Mouse (Mus musculus) gonadal fat pad, adult 2 months (tissue): Measurements from ENCODE around the gene Ackr4. TPM values are rescaled to one million over a fixed set of nuclear protein-coding genes. Genes with fewer than 3 reads are reported as not detected.

ENCODE experiments used
- DNase-seq: peaks from one replicate; pipeline ENCODE4 v3.0.0-alpha.2; 2012; ENCODE audit warnings: low read depth
- polyA plus RNA-seq: library from polyadenylated mRNA; depleted of rRNA; stranded (reverse); fragments of >200 nt; gene quantifications from 2 replicates; pipeline ENCODE4 v1.2.3, GENCODE M21; 2012; rRNA removed

The Ackr4 gene
- polyA plus RNA-seq, 1 experiment, result 24.9 TPM

DNA sequence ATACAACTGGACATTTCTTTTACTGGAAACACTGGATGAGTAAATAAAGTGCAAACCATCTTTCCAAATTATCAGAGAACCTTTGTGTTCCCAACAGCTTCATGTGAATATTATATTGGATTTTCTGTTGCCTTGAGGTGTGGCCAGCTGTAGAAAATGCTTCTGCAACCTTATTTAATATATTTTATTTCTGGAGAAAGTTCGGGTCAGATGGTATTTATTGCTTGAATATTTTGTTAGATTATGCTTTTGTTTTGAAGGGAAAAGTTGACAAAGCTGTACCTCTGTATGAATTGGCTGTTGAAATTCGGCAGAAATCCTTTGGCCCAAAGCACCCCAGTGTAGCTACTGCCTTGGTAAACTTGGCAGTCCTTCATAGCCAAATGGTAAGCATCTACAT, 86.4 kb downstream of the Ackr4 start, which contains the start of gene Gm28305:
Gene Gm28305 (plus strand): TSS at position 301 of the 400 bp plus-strand sequence.
- no peak for DNase-seq

DNA sequence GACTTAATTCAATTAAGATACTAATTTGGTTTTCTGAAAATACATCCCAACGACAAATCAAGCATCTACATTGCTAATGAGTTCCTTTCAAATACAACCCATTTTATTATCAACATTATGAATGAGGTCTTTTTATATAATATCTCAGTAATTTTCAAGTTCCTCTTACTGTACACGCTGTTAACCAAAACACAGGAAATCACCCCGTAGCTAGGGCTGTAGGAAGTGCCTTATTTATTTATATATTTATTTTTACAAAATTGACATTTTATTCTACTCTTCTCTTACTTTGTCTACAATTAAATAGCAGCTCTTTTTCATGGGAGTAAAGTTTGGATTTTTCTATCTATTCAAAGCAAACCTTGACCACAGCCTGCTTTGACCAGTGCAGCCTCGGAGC, 87.0 kb downstream of the Ackr4 start:
- no peak for DNase-seq

DNA sequence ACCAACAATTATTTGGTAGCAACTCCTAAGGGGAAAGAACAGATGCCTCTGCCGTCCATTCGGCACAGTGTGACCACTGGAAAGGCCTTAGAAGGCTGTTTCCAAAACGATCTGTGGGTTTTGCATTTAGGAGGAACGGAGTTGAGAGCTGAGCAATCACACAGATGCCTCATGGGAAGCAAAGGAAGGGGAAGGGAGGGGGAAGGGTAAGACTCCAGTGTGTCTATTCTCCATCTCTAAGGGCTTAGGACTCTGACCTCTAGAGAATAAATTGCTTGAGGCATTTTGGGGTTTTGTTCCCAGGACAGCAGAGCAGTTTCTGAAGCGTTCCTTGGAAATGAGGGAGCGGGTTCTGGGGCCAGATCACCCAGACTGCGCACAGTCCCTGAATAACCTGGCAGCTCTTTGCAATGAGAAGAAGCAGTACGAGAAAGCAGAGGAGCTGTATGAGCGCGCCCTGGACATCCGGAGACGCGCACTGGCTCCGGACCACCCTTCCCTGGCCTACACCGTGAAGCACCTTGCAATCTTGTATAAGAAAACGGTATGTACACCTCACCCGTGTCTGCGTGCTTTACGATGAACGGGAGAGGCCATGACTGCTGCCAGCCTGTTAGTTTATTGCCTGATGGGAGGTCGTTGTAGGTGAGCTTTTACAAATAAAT, 87.6 kb downstream of the Ackr4 start:
- DNase-seq, result no peak

DNA sequence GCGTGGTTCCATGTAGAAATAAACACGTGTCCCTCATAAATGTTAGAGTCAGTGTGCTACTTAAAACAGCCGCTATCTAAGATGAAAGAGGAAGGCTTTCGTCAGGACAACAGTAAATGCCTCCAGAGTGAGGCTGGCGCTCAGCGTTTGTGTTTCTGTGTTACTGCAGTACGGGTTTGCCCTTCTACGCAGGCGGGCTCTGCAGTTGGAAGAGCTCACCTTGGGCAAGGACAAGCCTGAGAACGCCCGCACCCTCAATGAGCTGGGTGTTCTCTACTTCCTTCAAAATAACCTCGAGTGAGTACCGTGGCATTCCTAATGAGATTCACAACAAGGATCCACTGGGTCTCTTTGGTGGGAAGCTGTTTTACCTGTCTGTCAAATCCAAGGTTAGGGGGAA, 88.5 kb downstream of the Ackr4 start:
- no peak for DNase-seq

DNA sequence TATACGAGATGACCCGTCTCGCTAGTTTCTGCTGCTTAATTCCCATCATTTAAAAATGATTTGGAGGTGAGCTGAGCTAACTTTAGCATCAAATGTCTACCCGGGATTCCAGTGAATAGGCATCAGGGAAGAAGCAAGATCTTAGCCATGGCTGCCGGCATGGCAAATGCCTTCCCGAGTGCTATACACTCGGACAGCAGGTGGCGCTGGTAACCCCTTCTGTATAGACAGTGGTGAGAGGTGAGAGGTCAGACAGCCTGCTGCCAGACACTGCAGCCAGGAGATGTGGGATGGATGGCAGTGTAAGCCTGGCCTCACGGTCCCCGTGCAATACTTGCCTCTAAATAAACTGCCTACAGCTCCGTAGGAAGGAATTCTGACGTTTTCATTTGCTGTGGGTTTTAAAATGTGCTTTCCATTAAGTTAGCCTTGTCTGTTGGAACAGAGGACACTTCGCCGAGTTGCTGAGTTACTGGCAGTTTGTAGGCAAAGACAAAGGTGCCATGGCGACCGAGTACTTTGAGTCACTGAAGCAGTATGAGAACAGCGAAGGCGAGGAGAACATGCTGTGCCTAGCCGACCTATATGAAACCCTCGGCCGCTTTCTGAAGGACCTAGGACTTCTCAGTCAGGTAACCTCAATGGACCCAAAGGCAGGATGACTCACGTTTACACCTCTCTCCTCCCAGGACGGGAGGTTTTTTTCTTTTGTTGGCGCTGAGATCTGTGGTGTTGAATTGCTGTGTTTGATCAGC, 91.3 kb downstream of the Ackr4 start:
- DNase-seq, result no peak

DNA sequence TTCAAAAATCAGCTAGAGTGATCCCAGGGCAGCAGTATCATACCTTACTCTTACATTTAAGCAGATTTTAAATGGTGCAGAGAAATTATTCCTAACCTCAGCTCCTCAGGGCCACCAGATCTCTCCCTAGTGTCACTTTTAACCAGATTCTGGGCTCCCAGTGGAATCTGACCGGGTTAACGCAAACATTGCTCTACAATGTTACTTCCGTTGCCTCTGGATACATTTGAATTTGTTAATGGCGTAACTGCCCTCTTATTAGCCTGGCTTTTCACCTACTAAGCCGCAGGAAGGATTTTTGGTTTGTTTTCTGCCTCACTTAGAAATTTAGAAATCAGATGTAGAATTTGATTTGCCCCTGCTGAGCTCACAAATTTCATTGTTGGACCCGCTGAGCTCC, 92.0 kb downstream of the Ackr4 start:
- no peak for DNase-seq

DNA sequence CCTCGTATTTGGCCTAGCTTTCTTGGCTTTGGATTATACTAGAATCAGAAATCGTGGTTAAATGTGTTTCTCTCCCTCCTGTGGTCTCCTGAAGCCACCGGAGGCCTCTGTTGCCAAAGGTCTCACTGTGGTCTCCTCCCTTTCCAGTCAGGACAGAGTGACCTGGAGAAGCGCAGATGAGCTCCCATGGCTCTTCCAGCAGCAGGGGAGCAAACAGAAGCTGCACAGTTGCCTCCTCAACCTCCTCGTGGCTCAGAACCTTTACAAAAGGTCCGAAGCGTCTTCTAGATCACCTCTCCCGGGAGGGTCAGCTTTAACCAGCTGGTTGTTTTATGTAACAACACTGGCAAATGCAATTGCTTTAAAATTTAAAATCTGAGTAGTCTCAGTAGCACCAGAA, 92.5 kb downstream of the Ackr4 start:
- no peak for DNase-seq

Other genes with a start within 250 kb of the Ackr4 start
- gene Nphp3, start 124.4 kb downstream of the Ackr4 start, polyA plus RNA-seq, result 15.3 and 15.6 TPM in 2 replicates
- gene Gm28305, start 86.3 kb downstream of the Ackr4 start, polyA plus RNA-seq, result not detected in 2 replicates
- gene Uba5, start 63.8 kb downstream of the Ackr4 start, polyA plus RNA-seq, result 28.9 and 31.6 TPM in 2 replicates
- gene Acad11, start 63.6 kb downstream of the Ackr4 start, polyA plus RNA-seq, result 47.4 and 64.4 TPM in 2 replicates
- 40.8 and 61.1 TPM in 2 replicates for gene Dnajc13, start 136.0 kb upstream of the Ackr4 start, polyA plus RNA-seq
- 15.4 and 16.0 TPM in 2 replicates for gene Acpp, start 210.8 kb upstream of the Ackr4 start, polyA plus RNA-seq